Mouse (Mus musculus): ENCODE measurements at regions not wholly inside any gene's neighbourhood (a gene's known extent, or its start where the extent isn't known, plus 50 kb on each side); places are given as distances from the start of the nearest gene placed in this dataset.

GRCm38 (mm10) chr15:27169846-27170245 is 274.5 kb upstream of the Fbxl7 start:
- no peak for TF ChIP-seq CTCF (IDR thresholded peaks at IDR 0.05; ENCODE audit: extremely low read depth, insufficient read length, insufficient replicate concordance, low read depth, low read length)
- TF ChIP-seq POLR2A (IDR thresholded peaks at IDR 0.05; ENCODE audit: low read depth, low read length), result no peak

All from small intestine, adult 2 months (tissue).